Mouse (Mus musculus): ENCODE measurements at regions not wholly inside any gene's neighbourhood (a gene's known extent, or its start where the extent isn't known, plus 50 kb on each side); places are given as distances from the start of the nearest gene placed in this dataset.
"Not testable (repeated sequence)": the region's sequence is repeated elsewhere in the genome, so short reads cannot be mapped to it uniquely, and the experiment has no call there.

- no peak for DNase-seq (ENCODE audit: extremely low spot score in 1 of 2, low spot score in 1 of 2)
These were observed 1182.9 kb upstream of the Manea start for GRCm38 (mm10) chr4:27529565-27529964.

GRCm38 (mm10) chr4:27520295-27520694 is 1173.6 kb upstream of the Manea start:
- no peak for DNase-seq (ENCODE audit: extremely low spot score in 1 of 2, low spot score in 1 of 2)

- DNase-seq (ENCODE audit: extremely low spot score in 1 of 2, low spot score in 1 of 2): no peak
These were observed 1158.4 kb upstream of the Manea start for GRCm38 (mm10) chr4:27504829-27505804.

- no peak for DNase-seq (ENCODE audit: extremely low spot score in 1 of 2, low spot score in 1 of 2)
These were observed 1151.2 kb upstream of the Manea start for GRCm38 (mm10) chr4:27497926-27498325.

- no peak for DNase-seq (ENCODE audit: extremely low spot score in 1 of 2, low spot score in 1 of 2)
These were observed 1150.6 kb upstream of the Manea start for GRCm38 (mm10) chr4:27497274-27497673.

- no peak for DNase-seq (ENCODE audit: extremely low spot score in 1 of 2, low spot score in 1 of 2)
These were observed 1144.6 kb upstream of the Manea start for GRCm38 (mm10) chr4:27491312-27491711.

GRCm38 (mm10) chr4:27449901-27450300 is 1103.2 kb upstream of the Manea start:
- no peak for DNase-seq (ENCODE audit: extremely low spot score in 1 of 2, low spot score in 1 of 2)

- DNase-seq (ENCODE audit: extremely low spot score in 1 of 2, low spot score in 1 of 2): no peak
These were observed 1099.6 kb upstream of the Manea start for GRCm38 (mm10) chr4:27446310-27446709.

- DNase-seq (ENCODE audit: extremely low spot score in 1 of 2, low spot score in 1 of 2): no peak
These were observed 1082.6 kb upstream of the Manea start for GRCm38 (mm10) chr4:27429210-27429789.

GRCm38 (mm10) chr4:27425902-27426301 is 1079.2 kb upstream of the Manea start:
- DNase-seq (ENCODE audit: extremely low spot score in 1 of 2, low spot score in 1 of 2): peak in 1 of 2 experiments; percentile 31

GRCm38 (mm10) chr4:27423846-27424245 is 1077.2 kb upstream of the Manea start:
- no peak for DNase-seq (ENCODE audit: extremely low spot score in 1 of 2, low spot score in 1 of 2)

GRCm38 (mm10) chr4:27418517-27418916 is 1071.8 kb upstream of the Manea start:
- DNase-seq (ENCODE audit: extremely low spot score in 1 of 2, low spot score in 1 of 2): no peak

- DNase-seq (ENCODE audit: extremely low spot score in 1 of 2, low spot score in 1 of 2): not testable (repeated sequence)
These were observed 1038.2 kb upstream of the Manea start for GRCm38 (mm10) chr4:27384941-27385340.

- DNase-seq (ENCODE audit: extremely low spot score in 1 of 2, low spot score in 1 of 2): no peak
These were observed 1000.2 kb upstream of the Manea start for GRCm38 (mm10) chr4:27346892-27347291.

GRCm38 (mm10) chr4:27333279-27333678 is 986.6 kb upstream of the Manea start:
- DNase-seq (ENCODE audit: extremely low spot score in 1 of 2, low spot score in 1 of 2): no peak

Measured in frontal cortex, adult 2 months (tissue).